Mouse (Mus musculus): Measurements from ENCODE around the gene Eif4a2. TPM values are rescaled to one million over a fixed set of nuclear protein-coding genes. Genes with fewer than 3 reads are reported as not detected.

Gene Eif4a2
- 1,842 TPM for polyA plus RNA-seq (2014; fragmentation: Illumina TruSeq; extraction: RNeasy Lipid Tissue Mini Kit (QIAGEN cat#74804))

GRCm38 (mm10) chr16:23107231-23107942 lies at the start of gene Eif4a2:
Gene Eif4a2, plus strand, starts transcription at chr16:23107444.

GRCm38 (mm10) chr16:23057668-23058447 lies 49.4 kb upstream of the Eif4a2 start, which contains the start of gene Kng1:
Gene Kng1, plus strand, starts transcription at chr16:23057865.

GRCm38 (mm10) chr16:23127673-23128375 lies 20.6 kb downstream of the Eif4a2 start, which contains the start of gene Rfc4:
Gene Rfc4, minus strand, starts transcription at chr16:23127737.

GRCm38 (mm10) chr16:23146280-23146679 lies 39.0 kb downstream of the Eif4a2 start, which contains the start of gene Adipoq:
Gene Adipoq, plus strand, starts transcription at chr16:23146536.

Other genes with a start within 250 kb of the Eif4a2 start
- gene Tbccd1, start 249.8 kb upstream of the Eif4a2 start, polyA plus RNA-seq (2014; fragmentation: Illumina TruSeq; extraction: RNeasy Lipid Tissue Mini Kit (QIAGEN cat#74804)), result 15.4 TPM
- 62.3 TPM for gene Dnajb11, start 249.6 kb upstream of the Eif4a2 start, polyA plus RNA-seq (2014; fragmentation: Illumina TruSeq; extraction: RNeasy Lipid Tissue Mini Kit (QIAGEN cat#74804))
- gene Ahsg, start 216.2 kb upstream of the Eif4a2 start, polyA plus RNA-seq (2014; fragmentation: Illumina TruSeq; extraction: RNeasy Lipid Tissue Mini Kit (QIAGEN cat#74804)), result 1.5 TPM
- 8.5 TPM for gene Fetub, start 189.1 kb upstream of the Eif4a2 start, polyA plus RNA-seq (2014; fragmentation: Illumina TruSeq; extraction: RNeasy Lipid Tissue Mini Kit (QIAGEN cat#74804))
- not detected for gene Hrg, start 156.4 kb upstream of the Eif4a2 start, polyA plus RNA-seq (2014; fragmentation: Illumina TruSeq; extraction: RNeasy Lipid Tissue Mini Kit (QIAGEN cat#74804))
- gene Kng2, start 78.0 kb upstream of the Eif4a2 start, polyA plus RNA-seq (2014; fragmentation: Illumina TruSeq; extraction: RNeasy Lipid Tissue Mini Kit (QIAGEN cat#74804)), result 1.5 TPM
- gene Kng1, start 49.6 kb upstream of the Eif4a2 start, polyA plus RNA-seq (2014; fragmentation: Illumina TruSeq; extraction: RNeasy Lipid Tissue Mini Kit (QIAGEN cat#74804)), result not detected
- gene Rfc4, start 20.3 kb downstream of the Eif4a2 start, polyA plus RNA-seq (2014; fragmentation: Illumina TruSeq; extraction: RNeasy Lipid Tissue Mini Kit (QIAGEN cat#74804)), result 48.9 TPM
- gene Adipoq, start 39.1 kb downstream of the Eif4a2 start, polyA plus RNA-seq (2014; fragmentation: Illumina TruSeq; extraction: RNeasy Lipid Tissue Mini Kit (QIAGEN cat#74804)), result 50.8 TPM
- 68.7 TPM for gene St6gal1, start 117.3 kb downstream of the Eif4a2 start, polyA plus RNA-seq (2014; fragmentation: Illumina TruSeq; extraction: RNeasy Lipid Tissue Mini Kit (QIAGEN cat#74804))